Mouse (Mus musculus) cerebellum, postnatal 25 days (tissue): ENCODE measurements at regions not wholly inside any gene's neighbourhood (a gene's known extent, or its start where the extent isn't known, plus 50 kb on each side); places are given as distances from the start of the nearest gene placed in this dataset.

Experiments
- DNase-seq, 2 experiments: peaks; one replicate each; pipeline ENCODE4 v3.0.0; 2021; ENCODE audit warnings: mixed read lengths in 2 of 2

- peak; percentile 64 to 69 for DNase-seq
Observed at GRCm38 (mm10) chr4:131161501-131161900, 217.3 kb downstream of the Matn1 start.

GRCm38 (mm10) chr4:131163782-131164315 lies 219.7 kb downstream of the Matn1 start:
- no peak for DNase-seq

DNA sequence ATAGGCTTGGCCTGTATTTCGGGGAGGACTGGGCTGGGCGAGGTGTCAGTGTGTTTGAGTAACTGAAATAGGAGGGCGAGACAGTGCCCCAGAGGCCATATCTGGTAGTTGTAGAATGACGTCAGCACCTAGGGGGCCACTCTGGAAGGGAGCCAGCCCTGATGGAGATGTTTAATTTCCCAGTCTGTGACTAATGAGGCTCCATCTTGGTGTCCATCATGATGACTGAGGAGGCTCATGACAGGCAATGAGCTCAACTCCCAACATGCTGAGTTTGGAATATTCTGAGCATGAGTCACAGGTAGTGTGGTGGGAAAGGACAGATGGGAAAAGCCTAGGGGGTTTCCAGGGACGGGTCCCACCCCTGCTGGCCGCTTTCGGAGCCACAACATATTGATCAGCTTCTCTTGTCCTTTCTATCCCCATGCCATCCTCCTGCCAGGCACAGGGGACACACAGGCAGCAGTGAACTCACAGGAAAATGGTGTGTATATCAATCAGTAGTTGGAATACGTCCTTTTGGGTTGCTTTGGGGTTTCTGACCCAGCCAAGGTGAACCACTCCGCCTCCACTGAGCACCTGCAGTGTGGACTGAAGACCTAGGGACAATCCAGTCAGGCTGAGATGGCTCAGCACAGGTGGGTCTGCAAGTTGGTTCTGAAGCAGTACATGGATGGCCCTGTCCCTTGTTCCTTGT lies 222.5 kb downstream of the Matn1 start:
- DNase-seq, result peak; percentile 64 to 72

- DNase-seq, result no peak
Observed at GRCm38 (mm10) chr4:131167921-131168320, 223.7 kb downstream of the Matn1 start.

DNA sequence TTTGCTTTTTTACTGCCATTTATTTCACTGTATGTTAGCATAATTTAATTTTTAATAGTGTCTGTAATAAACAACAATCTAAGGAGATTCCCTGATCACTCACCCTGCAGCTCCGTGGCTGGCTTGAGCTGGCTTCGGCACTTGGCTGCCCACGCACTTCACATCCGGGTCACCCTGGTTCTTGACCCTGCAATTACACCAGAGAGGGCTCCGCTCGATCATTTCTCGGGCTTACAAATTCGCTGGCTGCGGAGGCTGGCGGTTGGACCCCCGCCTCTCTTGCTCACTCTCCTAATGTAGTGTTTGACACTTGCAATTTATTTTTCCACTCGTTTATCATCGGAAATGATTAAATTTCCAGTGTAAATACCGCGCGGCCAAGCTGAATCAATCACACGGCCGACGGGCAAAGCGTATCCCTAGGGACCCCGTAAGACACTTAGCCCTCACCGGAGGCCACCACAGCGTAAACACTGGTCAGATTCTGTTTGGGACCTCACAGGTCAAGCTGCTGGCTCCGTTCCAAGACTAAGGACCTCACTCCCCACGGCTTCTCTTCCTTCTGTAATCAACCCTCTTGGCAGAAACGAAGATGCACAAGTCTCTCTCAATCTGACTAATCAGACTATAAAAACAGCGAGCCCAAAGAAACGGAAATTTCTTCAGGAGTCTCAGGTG lies 229.7 kb downstream of the Matn1 start:
- DNase-seq, result no peak

GRCm38 (mm10) chr4:131176701-131177100 lies 232.5 kb downstream of the Matn1 start:
- no peak for DNase-seq

DNA sequence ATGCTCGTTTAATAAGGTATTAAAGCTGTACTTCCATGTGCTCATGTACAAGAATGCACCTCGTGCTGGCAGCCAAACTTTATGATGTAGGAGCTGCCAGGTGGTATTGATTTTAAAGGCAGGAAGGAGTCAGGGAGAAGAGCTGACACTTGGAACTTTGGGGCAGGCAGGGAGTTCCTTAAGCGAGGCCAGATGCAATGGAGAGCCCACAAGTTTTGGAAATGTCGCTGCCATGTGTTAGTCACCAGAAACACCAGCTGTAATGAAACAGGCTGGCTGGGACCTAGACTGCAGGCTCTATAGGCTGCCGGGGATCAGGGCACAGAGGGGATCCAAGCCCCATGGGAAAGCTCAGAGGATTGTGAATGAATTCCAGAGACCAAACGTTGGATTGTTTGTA lies 233.7 kb downstream of the Matn1 start:
- DNase-seq, result no peak

DNA sequence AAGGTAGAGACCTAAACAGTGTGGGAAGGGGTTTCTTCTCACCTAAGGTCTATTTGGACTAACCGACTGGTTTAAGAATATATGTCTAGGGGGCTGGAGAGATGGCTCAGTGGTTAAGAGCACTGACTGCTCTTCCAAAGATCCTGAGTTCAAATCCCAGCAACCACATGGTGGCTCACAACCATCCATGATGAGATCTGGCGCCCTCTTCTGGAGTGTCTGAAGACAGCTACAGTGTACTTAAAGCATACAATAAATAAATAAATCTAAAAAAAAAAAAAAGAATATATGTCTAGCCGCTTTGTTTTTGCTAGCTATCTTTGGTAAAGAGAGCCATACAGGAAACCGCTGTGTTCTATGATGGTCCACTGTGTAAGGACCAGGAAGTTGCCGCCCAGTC lies 234.5 kb downstream of the Matn1 start:
- peak in 1 of 2 experiments; percentile 52 for DNase-seq

GRCm38 (mm10) chr4:131188066-131188465 lies 243.9 kb downstream of the Matn1 start:
- peak in 1 of 2 experiments; percentile 48 for DNase-seq

DNA sequence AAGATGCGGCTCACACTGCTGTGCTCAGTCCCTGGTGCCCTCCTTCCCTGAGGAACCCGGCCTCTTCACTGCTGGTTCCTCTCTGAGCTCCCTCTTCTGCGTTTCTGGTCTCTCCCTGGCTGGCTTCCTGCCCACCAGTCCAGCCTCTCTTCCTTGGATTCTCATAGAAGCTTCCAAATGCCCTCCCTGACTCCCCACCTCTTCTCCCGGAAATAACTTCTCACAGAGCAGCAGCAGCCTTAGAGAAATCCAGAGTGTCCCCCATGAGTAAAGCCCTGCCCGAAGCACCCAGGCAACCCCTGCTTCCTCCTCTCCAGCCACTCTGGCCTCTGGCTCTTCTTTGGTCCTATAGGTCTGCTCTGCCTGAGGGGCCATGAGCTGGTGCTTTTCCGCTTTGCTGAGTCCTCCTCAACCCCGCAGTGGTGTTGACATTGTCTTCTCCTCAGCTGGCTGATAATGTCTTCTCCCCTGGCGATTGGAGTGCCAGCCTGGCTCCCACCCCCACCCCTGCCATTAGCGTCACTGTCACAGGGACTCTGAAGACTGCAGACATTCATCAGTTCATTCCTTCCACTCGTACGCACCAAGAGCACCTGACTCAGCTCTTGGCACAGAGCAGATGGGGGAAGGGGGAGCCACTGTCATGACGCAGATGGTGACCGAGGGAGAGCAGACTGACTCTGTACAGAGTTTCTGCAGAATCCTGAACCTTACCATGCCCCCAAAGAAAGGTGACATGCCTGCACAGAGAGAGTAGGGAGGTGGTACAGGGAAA lies 247.1 kb downstream of the Matn1 start:
- peak; percentile 73 to 78 for DNase-seq

GRCm38 (mm10) chr4:131193900-131194419 lies 249.8 kb downstream of the Matn1 start:
- no peak for DNase-seq

- DNase-seq, result no peak
Observed at GRCm38 (mm10) chr4:131196147-131196546, 252.0 kb downstream of the Matn1 start.

- no peak for DNase-seq
Observed at GRCm38 (mm10) chr4:131203721-131204120, 259.5 kb downstream of the Matn1 start.

DNA sequence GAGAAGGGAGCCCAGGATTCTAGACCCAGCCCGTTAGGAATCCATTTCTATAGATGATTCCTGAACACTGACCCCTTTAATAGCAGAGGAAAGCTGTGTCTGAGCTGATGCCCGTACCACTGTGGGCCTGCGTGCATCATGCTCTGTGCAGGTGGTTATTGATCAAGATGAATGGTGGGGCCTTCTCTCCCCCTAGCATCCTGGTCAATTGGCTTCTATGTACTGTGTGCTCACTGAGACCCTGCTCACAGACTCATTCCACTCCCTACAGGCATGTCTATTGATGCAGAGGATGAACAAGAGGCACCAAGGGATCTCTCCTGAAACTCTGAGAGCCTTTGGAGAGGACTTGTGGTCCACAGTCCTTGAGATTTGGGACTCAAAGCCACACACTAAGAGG lies 260.5 kb downstream of the Matn1 start:
- DNase-seq, result no peak

GRCm38 (mm10) chr4:131205127-131205526 lies 260.9 kb downstream of the Matn1 start:
- DNase-seq, result peak; percentile 54 to 68

DNA sequence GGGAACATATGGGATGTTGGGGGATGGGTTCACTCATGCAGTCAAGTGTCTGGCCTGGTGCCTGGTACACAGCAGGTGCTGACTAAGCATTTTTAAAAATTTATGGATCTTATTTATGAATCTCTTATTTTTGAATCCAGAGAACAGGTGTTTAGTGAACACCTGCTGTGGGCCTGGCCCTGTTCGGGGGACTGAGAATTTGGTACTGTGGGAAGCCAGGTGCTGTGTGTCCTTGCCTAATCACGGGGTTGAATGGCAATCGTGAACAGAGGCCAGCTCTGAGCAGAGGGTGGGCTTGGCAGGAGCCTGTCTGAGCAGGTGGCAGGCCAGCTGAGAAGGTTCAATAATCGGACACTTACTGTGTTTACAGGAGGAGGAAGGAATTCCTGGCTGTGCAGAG lies 261.5 kb downstream of the Matn1 start:
- peak; percentile 93 to 96 for DNase-seq

DNA sequence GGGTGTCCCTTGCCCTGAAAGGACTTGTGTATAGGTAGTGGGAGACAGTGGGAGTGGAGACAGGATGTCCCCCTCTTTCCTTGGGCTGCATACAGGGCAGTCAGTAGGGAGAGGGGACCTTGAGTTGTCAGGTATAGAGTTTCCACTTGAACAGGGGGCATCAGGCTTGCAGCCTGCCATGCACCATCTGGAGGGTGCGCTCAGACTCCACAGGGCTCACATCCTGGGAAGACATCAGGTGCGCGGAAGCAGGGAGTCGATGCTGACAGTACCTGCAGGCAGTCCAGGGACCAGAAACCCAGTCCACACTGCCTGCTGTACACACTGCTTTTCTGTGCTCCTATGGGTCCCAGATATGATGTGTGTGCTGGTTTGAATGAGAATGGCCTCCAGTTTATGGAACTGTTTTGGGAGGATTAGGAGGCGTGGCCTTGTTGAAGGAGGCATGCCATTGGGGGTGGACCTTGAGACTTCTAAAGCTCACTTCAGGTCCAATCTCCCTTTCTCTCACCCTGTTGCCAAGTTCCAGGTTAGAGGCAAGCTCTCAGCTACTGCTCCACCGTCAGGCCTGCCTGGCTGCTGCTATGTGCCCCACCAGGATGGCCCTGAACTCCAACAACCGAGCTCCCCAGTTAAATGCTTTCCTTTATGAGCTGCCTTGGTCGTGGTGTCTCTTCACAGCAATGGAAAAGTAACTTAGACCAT lies 262.1 kb downstream of the Matn1 start:
- peak in 1 of 2 experiments; percentile 65 for DNase-seq

DNA sequence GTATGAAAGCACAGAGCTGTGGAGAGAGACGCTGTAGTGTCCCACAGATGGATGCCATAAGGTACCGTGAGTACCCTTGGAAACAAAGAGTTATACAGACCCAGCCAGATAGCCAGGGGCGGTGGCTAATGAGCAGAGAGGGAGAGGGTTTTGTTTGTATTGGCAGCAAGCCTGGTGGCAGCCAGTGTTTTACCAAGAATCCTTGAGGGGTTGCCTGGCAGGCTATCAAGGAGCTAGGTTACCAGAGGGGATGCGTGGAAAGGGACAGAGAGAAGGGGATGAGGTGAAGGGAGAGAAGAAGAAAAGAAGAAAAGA lies 262.7 kb downstream of the Matn1 start:
- DNase-seq, result no peak

GRCm38 (mm10) chr4:131207249-131207648 lies 263.1 kb downstream of the Matn1 start:
- no peak for DNase-seq

DNA sequence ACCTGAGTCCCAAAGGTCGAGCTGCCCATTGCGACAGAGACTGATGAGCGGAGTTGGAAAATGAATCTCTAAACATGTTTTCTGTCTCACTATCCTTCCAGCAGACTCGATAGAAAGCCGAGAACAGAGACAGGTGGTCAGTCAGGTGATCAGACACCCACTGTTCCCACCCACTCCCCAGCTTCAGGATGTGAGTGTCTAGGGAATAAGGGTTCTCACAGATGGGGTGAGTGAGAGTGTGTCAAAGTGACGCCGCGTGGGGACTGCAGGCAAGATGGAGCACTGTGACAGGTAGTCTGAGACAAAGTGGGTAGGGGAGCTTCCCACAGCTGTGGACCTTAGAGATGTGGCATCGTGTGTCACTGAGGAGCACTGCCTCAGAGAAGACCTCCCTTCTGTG lies 264.0 kb downstream of the Matn1 start:
- no peak for DNase-seq

DNA sequence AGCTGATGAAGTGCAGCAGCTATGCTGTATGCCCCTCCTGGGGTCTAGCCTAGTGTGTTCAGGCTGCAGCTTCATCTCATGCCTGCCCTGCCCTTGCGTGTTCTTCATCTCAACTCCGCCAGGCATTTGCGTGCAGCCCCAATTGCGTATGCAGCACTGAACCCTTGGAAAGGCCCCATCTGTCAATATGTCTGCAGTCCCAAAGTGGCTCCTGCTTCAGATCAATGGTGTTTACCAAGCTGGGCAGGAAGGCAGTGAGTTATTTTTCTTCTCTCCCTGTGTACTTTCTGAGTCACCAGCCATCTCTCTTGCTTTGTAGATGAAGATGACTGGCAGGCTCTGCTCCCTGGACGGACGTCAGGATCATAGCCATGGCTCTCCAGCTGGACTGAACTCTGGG lies 264.5 kb downstream of the Matn1 start:
- DNase-seq, result no peak

DNA sequence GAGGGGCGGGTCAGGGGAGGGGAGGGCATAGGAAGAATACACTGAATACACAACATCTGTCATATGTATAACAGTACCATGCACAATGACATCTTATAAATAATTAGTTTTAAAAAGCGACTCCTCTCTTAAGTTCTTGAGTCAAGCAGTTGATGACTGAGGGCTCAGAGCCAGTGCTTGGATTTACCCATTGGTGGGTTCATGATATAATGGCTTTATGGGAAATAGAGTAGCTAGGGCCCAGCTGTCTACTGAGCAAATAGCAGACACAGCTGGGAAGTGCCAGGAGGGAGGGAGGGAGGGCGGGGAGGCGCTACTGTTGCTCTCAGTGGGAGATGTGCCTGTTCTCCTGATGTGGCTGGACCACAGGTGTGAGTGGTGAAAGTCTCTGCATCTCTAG lies 268.5 kb downstream of the Matn1 start:
- DNase-seq, result no peak

- DNase-seq, result no peak
Observed at GRCm38 (mm10) chr4:131215682-131216081, 271.5 kb downstream of the Matn1 start.
